Mouse (Mus musculus) spleen, adult 2 months (tissue): ENCODE measurements around the gene Atxn1.

Source experiments
- CTCF ChIP-seq: fragments of 200-500 bp; IDR thresholded peaks from 2 replicates; pipeline ENCODE4 v1.5.1; 2011; ENCODE audit warnings: mild to moderate bottlenecking, inconsistent platforms; ENCODE audit not compliant: insufficient read depth, insufficient read length, insufficient replicate concordance; ENCODE audit errors: extremely low read depth
- POLR2A ChIP-seq: fragments of 200-500 bp; IDR thresholded peaks from 2 replicates; pipeline ENCODE4 v1.6.1; 2011; ENCODE audit warnings: low read depth, low read length, inconsistent platforms

DNA sequence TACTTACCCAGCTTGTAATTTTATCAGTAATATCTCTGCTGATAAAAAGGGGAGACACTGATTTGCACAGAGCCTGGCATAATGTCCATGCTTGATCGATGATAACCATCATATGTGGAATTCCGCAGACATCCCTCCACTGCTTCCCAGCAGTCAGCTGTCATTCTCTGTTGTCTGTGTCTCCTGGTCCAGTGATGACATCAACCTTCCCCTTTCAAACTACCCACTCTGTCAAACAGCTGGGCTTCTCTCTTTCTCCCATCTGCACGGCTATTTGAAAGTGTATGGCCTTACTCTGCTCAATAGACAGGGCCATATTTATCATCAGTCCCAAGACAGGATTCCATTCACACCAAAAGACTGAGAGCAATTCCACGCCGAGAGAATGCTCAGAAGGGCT lies 387.4 kb downstream of the Atxn1 start:
- no peak for TF ChIP-seq POLR2A
- no peak for TF ChIP-seq CTCF
